Mouse (Mus musculus): Measurements from ENCODE around the gene Proca1.

The Proca1 gene

GRCm38 (mm10) chr11:78165761-78166109, 27.5 kb upstream of the Proca1 start:
- no peak for DNase-seq (ENCODE audit: low read depth, low spot score)

- DNase-seq (ENCODE audit: low read depth, low spot score): no peak
Observed at GRCm38 (mm10) chr11:78166161-78166560, 27.0 kb upstream of the Proca1 start.

DNA sequence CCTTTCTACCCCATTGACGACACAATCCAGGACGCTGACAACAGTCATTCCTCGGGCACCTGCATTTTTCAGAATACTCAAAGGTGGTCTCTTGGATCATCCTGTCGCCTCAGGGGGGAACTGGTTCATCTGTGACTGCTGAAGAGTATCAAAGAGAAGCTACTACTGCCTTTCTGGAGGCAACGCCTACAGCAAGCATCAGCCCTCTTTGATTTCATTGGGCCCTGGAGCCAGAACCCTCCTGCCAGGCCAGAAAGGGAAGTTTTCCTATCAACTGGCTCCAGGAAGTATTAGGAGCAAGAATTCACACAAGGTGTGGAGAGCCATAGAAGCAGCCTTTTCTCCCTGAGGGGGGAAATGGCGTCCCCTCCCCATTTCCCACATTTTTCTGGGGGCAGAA, 26.6 kb upstream of the Proca1 start:
- DNase-seq (ENCODE audit: low read depth, low spot score): peak; percentile 73

DNA sequence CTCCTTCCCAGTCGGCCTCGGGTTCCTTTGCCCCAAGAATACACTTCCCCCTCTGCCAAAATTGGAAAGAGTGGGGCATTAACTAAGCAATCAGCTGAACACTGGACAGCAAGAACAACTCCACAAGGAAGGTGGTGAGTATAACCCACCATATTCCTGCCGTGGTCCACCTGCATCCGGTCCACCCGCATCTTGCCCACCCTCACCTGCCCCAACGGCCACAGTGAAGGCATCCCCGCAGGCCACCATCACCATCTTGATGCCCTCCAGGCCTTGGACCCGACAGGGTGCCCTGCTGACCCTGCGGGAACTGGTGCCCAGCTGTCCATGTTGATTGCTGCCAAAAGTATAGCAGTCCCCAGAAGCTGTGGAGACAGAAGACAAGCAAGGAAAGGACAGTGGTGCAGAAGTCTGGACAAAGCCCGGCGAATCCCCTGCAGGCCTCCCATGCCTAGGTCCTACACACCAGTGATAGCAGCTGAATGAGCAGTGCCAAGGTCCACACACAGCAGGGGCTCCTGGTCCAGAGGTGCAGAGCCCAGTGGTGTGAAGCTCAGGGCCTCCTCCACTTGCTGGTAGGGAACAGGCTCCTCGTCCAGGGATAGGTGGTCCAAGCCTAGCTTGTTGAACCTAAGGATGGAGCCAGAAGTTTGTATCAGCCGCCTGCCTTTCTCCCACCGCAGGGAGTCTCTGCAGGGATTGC, 25.8 kb upstream of the Proca1 start:
- DNase-seq (ENCODE audit: low read depth, low spot score): no peak

GRCm38 (mm10) chr11:78168541-78169468, 24.4 kb upstream of the Proca1 start:
- peak; percentile 72 for DNase-seq (ENCODE audit: low read depth, low spot score)

- no peak for DNase-seq (ENCODE audit: low read depth, low spot score)
Observed at GRCm38 (mm10) chr11:78170306-78170705, 22.9 kb upstream of the Proca1 start.

- peak; percentile 74 for DNase-seq (ENCODE audit: low read depth, low spot score)
Observed at GRCm38 (mm10) chr11:78171328-78171727, 21.9 kb upstream of the Proca1 start.

DNA sequence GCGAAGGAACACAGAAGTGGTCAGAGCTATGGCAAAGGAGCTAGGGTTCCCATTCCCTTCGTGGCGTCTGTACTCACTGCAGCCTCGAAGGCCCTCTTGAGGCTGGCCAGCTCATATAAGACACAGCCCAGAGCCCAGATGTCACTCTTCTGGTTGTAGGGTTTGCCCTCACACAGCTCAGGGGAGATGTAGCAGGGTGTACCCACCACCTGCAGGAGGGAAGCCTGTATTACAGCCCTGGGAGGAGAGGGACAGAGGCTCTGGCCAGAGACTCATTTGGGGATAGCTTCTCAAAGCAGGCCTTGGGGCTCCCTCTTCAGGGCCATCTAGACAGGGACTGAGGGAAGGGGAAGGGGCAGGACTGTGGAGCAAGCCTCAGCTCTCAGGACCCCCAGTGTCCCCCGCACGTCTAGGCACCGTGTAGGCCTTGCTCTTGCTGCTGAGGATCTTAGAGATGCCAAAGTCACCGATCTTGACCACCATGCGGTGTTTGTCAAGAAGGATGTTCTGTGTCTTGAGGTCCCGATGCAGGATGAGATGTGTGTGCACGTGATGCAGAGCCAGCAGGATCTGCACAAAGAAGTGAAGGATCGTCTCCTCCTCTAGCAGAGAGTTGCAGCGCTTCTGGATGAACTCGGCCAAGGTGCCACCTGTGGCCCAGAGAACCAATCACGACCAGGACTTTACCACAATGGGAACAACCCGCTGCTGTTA, 21.0 kb upstream of the Proca1 start:
- DNase-seq (ENCODE audit: low read depth, low spot score): peak; percentile 66

- DNase-seq (ENCODE audit: low read depth, low spot score): peak; percentile 32
Observed at GRCm38 (mm10) chr11:78172748-78173383, 20.3 kb upstream of the Proca1 start.

DNA sequence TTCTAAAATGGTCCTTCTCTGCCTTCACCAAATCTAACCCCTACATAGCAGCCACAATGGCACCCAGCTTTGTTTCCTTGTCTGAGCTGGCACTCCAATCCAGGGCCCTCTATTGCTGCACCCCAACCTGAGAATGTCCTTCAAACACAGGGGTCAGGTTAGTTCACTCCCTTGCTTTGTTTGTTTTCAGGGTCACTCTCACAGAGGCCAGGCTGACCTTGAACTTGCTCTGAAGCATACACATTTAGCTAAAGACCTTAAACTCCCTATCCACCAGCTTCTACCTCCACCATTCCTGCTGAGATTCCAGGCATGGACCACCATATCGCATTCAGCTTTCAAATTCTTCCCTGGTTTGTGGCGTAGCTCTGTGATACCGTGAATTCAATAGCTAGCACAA, 18.7 kb upstream of the Proca1 start:
- peak; percentile 40 for DNase-seq (ENCODE audit: low read depth, low spot score)

GRCm38 (mm10) chr11:78175771-78176401, 17.3 kb upstream of the Proca1 start:
- no peak for DNase-seq (ENCODE audit: low read depth, low spot score)

DNA sequence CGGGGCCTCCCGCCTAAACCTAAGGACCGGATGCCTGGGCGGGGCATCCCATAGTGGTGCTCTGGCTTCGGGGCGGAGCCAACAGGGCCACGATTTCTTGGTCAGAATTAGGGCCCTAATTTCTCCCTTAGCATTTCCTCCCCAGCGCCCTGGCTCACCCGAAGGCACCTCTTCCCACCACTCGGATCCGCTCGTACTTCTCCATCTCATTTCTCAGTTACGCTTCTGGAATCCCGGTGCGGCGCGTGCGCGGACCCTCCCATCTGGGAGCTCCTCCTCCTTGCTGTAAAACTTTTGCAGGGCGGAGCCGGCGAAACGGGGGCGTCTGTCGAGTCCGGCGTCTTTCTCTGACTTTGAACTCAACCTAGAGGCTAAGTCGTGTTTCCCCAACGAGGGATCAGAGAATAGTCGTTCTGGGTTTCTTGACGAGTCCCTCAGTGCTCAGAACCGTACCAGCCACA, 16.8 kb upstream of the Proca1 start, which contains the start of the genes Nek8 and Tlcd1:
Gene Nek8, minus strand, starts transcription at position 274 of the 461 bp plus-strand sequence.
Gene Tlcd1, plus strand, starts transcription at position 310 of the 461 bp plus-strand sequence.
- DNase-seq (ENCODE audit: low read depth, low spot score): peak; percentile 96

- DNase-seq (ENCODE audit: low read depth, low spot score): no peak
Observed at GRCm38 (mm10) chr11:78176905-78177331, 16.3 kb upstream of the Proca1 start.

GRCm38 (mm10) chr11:78177437-78177836, 15.8 kb upstream of the Proca1 start:
- peak; percentile 71 for DNase-seq (ENCODE audit: low read depth, low spot score)

GRCm38 (mm10) chr11:78177903-78178858, 15.0 kb upstream of the Proca1 start:
- peak; percentile 98 for DNase-seq (ENCODE audit: low read depth, low spot score)

DNA sequence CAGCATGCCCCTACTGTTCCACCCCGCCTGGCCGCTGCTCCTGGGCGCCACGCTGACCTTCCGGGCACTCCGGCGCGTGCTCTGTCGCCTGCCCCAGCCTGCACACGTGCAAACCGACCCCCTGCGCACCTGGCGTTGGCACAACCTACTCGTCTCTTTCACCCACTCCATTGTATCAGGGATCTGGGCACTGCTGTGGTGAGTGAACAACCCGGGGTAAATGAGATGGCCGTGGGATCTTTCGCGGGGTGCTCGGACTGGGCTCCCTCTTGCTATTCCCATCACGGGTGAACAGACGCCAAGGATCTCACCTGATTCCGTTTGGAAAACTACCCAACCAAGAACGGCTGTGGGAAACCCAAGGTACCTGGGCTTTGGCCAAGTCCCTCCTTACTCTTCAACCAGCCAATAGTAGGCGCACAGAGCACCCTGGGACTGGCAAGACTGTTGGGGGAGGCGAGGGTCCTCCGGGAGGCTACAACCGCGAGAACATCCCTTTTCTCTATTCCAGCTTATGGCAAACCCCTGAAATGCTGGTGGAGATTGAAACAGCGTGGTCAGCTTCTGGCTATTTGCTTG, 14.2 kb upstream of the Proca1 start:
- DNase-seq (ENCODE audit: low read depth, low spot score): peak; percentile 88

- peak; percentile 54 for DNase-seq (ENCODE audit: low read depth, low spot score)
Observed at GRCm38 (mm10) chr11:78179438-78179999, 13.7 kb upstream of the Proca1 start.

DNA sequence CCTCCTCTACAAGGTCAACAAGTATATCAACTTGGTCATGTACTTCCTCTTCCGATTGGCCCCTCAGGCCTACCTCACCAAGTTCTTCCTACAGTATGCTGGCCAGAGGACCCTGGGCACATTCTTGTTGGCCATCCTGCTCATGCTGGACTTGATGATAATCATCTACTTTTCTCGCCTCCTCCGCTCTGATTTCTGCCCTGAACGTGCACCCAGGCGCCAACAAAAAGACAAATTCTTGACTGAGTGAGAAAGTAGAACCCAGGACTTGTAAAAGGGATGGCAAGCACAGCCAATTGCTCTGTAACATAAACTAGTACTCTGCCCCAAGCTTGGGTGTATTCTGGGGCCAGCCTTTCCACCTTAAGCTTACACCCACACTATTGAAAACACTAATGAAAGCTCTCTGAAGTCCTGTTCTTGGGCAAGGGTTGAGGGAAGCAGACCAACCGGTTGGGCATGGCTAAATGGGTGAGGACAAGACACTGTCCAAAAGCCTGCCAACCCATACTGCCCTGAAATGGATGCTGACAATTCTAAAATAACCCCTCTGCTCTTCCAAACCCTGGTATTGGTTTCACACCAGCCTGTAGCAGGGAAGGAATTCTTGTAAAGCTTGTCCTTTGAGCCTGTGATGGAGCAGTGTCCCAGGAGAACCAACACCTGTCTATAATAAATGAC, 13.0 kb upstream of the Proca1 start:
- DNase-seq (ENCODE audit: low read depth, low spot score): peak; percentile 30
